Mouse (Mus musculus): Measurements from ENCODE around the gene Grb14. TPM values are rescaled to one million over a fixed set of nuclear protein-coding genes. Genes with fewer than 3 reads are reported as not detected.

The Grb14 gene
- polyA plus RNA-seq, 1 experiment: 108 TPM

- Histone ChIP-seq H3K4me3 (ENCODE audit: insufficient read depth, low read depth, low read length) (no peak overlapping the region), H3K4me1 (ENCODE audit: control insufficient read depth, insufficient read depth, insufficient read length, low read length) (no peaks in the 10 kb centered on the region), H3K27ac (replicated peaks; ENCODE audit: low read depth, low read length) (no peak overlapping the region)
Observed at GRCm38 (mm10) chr2:64962196-64962595, 62.6 kb downstream of the Grb14 start.

GRCm38 (mm10) chr2:64961381-64961780, 63.4 kb downstream of the Grb14 start:
- Histone ChIP-seq H3K4me3 (ENCODE audit: insufficient read depth, low read depth, low read length) (no peak overlapping the region), H3K27ac (replicated peaks; ENCODE audit: low read depth, low read length) (no peak overlapping the region), H3K4me1 (ENCODE audit: control insufficient read depth, insufficient read depth, insufficient read length, low read length) (no peaks in the 10 kb centered on the region)

- H3K4me3 ChIP-seq (ENCODE audit: insufficient read depth, low read depth, low read length): no peak overlapping the region
- H3K4me1 ChIP-seq (ENCODE audit: control insufficient read depth, insufficient read depth, insufficient read length, low read length): no peaks in the 10 kb centered on the region
- no peak overlapping the region for H3K27ac ChIP-seq (replicated peaks; ENCODE audit: low read depth, low read length)
Observed at GRCm38 (mm10) chr2:64959657-64960056, 65.1 kb downstream of the Grb14 start.

- no peak overlapping the region for H3K4me3 ChIP-seq (ENCODE audit: insufficient read depth, low read depth, low read length)
- no peaks in the 10 kb centered on the region for H3K4me1 ChIP-seq (ENCODE audit: control insufficient read depth, insufficient read depth, insufficient read length, low read length)
- no peak overlapping the region for H3K27ac ChIP-seq (replicated peaks; ENCODE audit: low read depth, low read length)
Observed at GRCm38 (mm10) chr2:64955441-64955840, 69.3 kb downstream of the Grb14 start.

- Histone ChIP-seq H3K4me3 (ENCODE audit: insufficient read depth, low read depth, low read length) (no peak overlapping the region), H3K27ac (replicated peaks; ENCODE audit: low read depth, low read length) (no peak overlapping the region), H3K4me1 (ENCODE audit: control insufficient read depth, insufficient read depth, insufficient read length, low read length) (no peaks in the 10 kb centered on the region)
Observed at GRCm38 (mm10) chr2:64949210-64949609, 75.6 kb downstream of the Grb14 start.

- no peak overlapping the region for H3K27ac ChIP-seq (replicated peaks; ENCODE audit: low read depth, low read length)
- no peaks in the 10 kb centered on the region for H3K4me1 ChIP-seq (ENCODE audit: control insufficient read depth, insufficient read depth, insufficient read length, low read length)
- H3K4me3 ChIP-seq (ENCODE audit: insufficient read depth, low read depth, low read length): no peak overlapping the region
Observed at GRCm38 (mm10) chr2:64948418-64949169, 76.2 kb downstream of the Grb14 start.

- no peaks in the 10 kb centered on the region for H3K4me1 ChIP-seq (ENCODE audit: control insufficient read depth, insufficient read depth, insufficient read length, low read length)
- no peak overlapping the region for H3K4me3 ChIP-seq (ENCODE audit: insufficient read depth, low read depth, low read length)
- no peak overlapping the region for H3K27ac ChIP-seq (replicated peaks; ENCODE audit: low read depth, low read length)
Observed at GRCm38 (mm10) chr2:64947484-64947883, 77.3 kb downstream of the Grb14 start.

GRCm38 (mm10) chr2:64920879-64921278, 103.9 kb downstream of the Grb14 start:
- Histone ChIP-seq H3K27ac (replicated peaks; ENCODE audit: low read depth, low read length) (no peak overlapping the region), H3K4me1 (ENCODE audit: control insufficient read depth, insufficient read depth, insufficient read length, low read length) (no peaks in the 10 kb centered on the region), H3K4me3 (ENCODE audit: insufficient read depth, low read depth, low read length) (no peak overlapping the region)

GRCm38 (mm10) chr2:64915448-64915847, 109.3 kb downstream of the Grb14 start:
- H3K4me1 ChIP-seq (ENCODE audit: control insufficient read depth, insufficient read depth, insufficient read length, low read length): no peaks in the 10 kb centered on the region
- no peak overlapping the region for H3K4me3 ChIP-seq (ENCODE audit: insufficient read depth, low read depth, low read length)
- H3K27ac ChIP-seq (replicated peaks; ENCODE audit: low read depth, low read length): no peak overlapping the region

- H3K4me1 ChIP-seq (ENCODE audit: control insufficient read depth, insufficient read depth, insufficient read length, low read length): no peaks in the 10 kb centered on the region
- no peak overlapping the region for H3K4me3 ChIP-seq (ENCODE audit: insufficient read depth, low read depth, low read length)
- no peak overlapping the region for H3K27ac ChIP-seq (replicated peaks; ENCODE audit: low read depth, low read length)
Observed at GRCm38 (mm10) chr2:64904877-64905276, 119.9 kb downstream of the Grb14 start.

GRCm38 (mm10) chr2:64897844-64898243, 126.9 kb downstream of the Grb14 start:
- Histone ChIP-seq H3K4me1 (ENCODE audit: control insufficient read depth, insufficient read depth, insufficient read length, low read length) (no peaks in the 10 kb centered on the region), H3K27ac (replicated peaks; ENCODE audit: low read depth, low read length) (no peak overlapping the region), H3K4me3 (ENCODE audit: insufficient read depth, low read depth, low read length) (no peak overlapping the region)

- Histone ChIP-seq H3K27ac (replicated peaks; ENCODE audit: low read depth, low read length) (no peak overlapping the region), H3K4me1 (ENCODE audit: control insufficient read depth, insufficient read depth, insufficient read length, low read length) (no peaks in the 10 kb centered on the region), H3K4me3 (ENCODE audit: insufficient read depth, low read depth, low read length) (no peak overlapping the region)
Observed at GRCm38 (mm10) chr2:64893233-64893632, 131.6 kb downstream of the Grb14 start.

- Histone ChIP-seq H3K4me1 (ENCODE audit: control insufficient read depth, insufficient read depth, insufficient read length, low read length) (no peaks in the 10 kb centered on the region), H3K4me3 (ENCODE audit: insufficient read depth, low read depth, low read length) (no peak overlapping the region), H3K27ac (replicated peaks; ENCODE audit: low read depth, low read length) (no peak overlapping the region)
Observed at GRCm38 (mm10) chr2:64887098-64887757, 137.6 kb downstream of the Grb14 start.

- Histone ChIP-seq H3K4me1 (ENCODE audit: control insufficient read depth, insufficient read depth, insufficient read length, low read length) (no peaks in the 10 kb centered on the region), H3K27ac (replicated peaks; ENCODE audit: low read depth, low read length) (no peak overlapping the region), H3K4me3 (ENCODE audit: insufficient read depth, low read depth, low read length) (no peak overlapping the region)
Observed at GRCm38 (mm10) chr2:64885696-64886095, 139.1 kb downstream of the Grb14 start.

- no peaks in the 10 kb centered on the region for H3K4me1 ChIP-seq (ENCODE audit: control insufficient read depth, insufficient read depth, insufficient read length, low read length)
- H3K4me3 ChIP-seq (ENCODE audit: insufficient read depth, low read depth, low read length): no peak overlapping the region
- no peak overlapping the region for H3K27ac ChIP-seq (replicated peaks; ENCODE audit: low read depth, low read length)
Observed at GRCm38 (mm10) chr2:64878275-64878674, 146.5 kb downstream of the Grb14 start.
